Mouse (Mus musculus) sigmoid colon, adult 10 weeks (tissue): ENCODE measurements around the gene Adh5. TPM values are rescaled to one million over a fixed set of nuclear protein-coding genes. Genes with fewer than 3 reads are reported as not detected.

ENCODE experiments used
- polyA plus RNA-seq: library from polyadenylated mRNA; stranded (reverse); fragments of 350-450 nt; fragmentation: Illumina TruSeq; extraction: RNeasy Lipid Tissue Mini Kit (QIAGEN cat#74804); gene quantifications from one replicate; pipeline ENCODE4 v1.2.3, GENCODE M21; 2014; ENCODE audit warnings: low read depth, low replicate concordance

The Adh5 gene
- polyA plus RNA-seq: 91.5 TPM

DNA sequence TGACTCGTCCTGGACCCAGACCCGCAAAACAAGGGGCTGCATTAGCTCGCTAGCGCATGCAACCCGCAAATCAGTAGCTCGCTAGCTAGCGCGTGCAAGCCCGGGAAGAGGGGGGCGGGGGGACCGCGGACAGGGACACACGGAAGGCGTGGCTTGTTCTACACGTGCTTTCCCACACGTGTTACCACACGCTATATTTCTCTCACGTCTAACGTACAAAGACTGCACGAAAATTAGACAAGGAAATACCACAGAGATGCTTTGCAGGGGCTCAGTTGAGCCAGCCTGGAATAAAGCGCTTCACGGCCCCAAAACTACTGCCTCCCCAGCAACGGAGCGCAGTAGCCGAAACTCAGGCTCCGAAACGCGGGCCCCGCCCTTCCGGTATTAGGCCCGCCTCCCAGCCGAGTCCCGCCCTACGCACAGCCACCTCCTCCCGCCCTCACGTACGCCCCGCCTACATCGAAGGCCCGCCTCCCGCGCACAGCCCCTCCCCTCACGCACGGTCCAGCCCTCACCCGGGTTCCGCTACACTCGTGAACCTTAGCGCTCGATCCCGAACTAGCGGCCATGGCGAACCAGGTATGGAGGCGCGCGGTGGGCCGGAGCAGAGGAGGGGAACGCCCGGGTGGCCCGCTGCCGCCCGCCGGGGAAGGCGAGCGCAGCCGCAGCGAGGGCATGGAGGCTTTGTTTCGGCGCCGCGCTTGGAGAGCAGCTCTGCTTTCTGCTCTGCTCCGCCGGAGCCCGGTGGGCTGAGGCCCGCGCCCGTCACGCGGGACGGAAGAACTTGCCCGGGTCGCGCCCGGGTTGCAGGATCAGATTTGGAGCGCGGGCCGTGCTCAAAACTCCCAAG is at the start of gene Adh5:
TSS of gene Adh5 (plus strand) at position 482 of the 853 bp plus-strand sequence.

DNA sequence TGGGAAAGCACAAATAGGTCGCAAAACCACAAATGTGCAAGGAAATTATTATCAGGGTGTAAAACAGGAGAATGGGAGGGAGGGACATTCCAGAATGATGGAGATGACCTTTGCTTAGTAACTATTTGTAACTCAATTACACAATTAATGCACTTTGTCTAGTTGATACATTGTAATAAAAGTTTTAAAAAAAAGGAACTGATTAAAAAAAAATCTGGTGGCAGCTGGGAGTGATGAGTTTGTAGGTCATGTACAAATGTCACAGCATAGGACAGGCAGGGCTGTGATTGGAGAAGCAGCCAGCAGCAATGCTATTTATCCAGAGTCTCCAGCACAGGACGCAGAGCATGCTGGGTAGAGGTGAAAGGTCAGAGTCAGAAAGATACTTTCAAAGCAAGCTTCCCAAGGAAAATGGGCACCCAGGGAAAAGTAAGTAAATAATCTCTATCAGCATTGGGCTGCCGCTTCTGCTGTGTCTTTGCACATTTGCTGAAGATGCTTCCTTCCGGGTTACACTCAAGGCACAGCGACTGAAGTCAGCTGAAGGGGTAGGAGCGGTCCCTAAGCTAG is 27.7 kb upstream of the Adh5 start, which contains the start of gene Adh4:
TSS of gene Adh4 (plus strand) at position 346 of the 570 bp plus-strand sequence.

DNA sequence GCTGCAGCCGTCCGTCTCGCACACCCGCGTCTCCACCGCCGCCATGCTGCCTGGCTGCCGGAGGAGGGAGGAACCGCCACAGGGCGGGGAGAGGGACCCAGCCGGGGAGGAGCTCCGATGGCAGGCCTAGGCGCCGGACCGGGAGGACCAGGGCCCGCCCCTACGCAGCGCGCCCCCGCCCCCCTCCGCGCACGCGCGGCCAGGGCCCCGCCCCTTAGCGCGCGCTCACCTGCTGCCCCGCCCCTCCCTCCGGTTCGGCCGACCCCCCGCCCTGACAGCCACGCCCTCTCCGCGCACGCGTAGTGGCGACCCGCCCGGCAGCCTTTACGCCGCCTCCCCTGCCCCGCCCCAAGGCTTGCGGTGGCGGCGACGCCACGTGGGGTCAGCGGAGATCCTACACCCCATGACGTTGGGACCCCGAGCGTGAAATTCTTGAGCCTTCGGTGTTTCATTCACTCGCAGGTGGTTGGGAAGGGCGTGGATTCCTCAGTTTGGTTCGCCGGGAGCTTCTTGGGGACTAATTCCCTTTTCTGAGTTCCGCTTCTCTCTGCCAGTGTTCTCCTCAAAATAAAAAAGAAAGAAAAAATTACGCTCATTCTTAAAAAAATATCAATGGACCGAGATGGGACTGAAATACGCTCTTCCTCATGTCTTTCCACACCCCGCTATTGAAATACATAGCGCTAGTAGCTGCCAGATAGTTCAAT is 46.6 kb downstream of the Adh5 start, which contains the start of gene Metap1:
TSS of gene Metap1 (minus strand) at position 189 of the 707 bp plus-strand sequence.

Other genes with a start within 250 kb of the Adh5 start
- not detected for gene 4930579F01Rik, start 249.3 kb upstream of the Adh5 start, polyA plus RNA-seq
- 0.95 TPM for gene Adh7, start 225.3 kb upstream of the Adh5 start, polyA plus RNA-seq
- gene Adh1, start 182.1 kb upstream of the Adh5 start, polyA plus RNA-seq: 392 TPM
- gene Adh6a, start 129.8 kb upstream of the Adh5 start, polyA plus RNA-seq: 0.32 TPM
- not detected for gene Adh6b, start 101.3 kb upstream of the Adh5 start, polyA plus RNA-seq
- gene Adh4, start 27.6 kb upstream of the Adh5 start, polyA plus RNA-seq: not detected
- gene Metap1, start 46.4 kb downstream of the Adh5 start, polyA plus RNA-seq: 82.3 TPM
- gene Eif4e, start 83.1 kb downstream of the Adh5 start, polyA plus RNA-seq: 201 TPM